Mouse (Mus musculus) intestine, embryonic 14.5 days (tissue): ENCODE results near the gene Cpsf7. TPM values are rescaled to one million over a fixed set of nuclear protein-coding genes. Genes with fewer than 3 reads are reported as not detected.
"Not testable (repeated sequence)": the region's sequence is repeated elsewhere in the genome, so short reads cannot be mapped to it uniquely, and the experiment has no call there.

Experiments used
- ATAC-seq: fragments of 200-750 bp; cut with Nextera tagmentation; replicated peaks from 2 replicates; pipeline ENCODE4 v1.8.0; 2017; ENCODE audit warnings: low read depth, moderate number of reproducible peaks, moderate TSS enrichment, moderate library complexity; ENCODE audit not compliant: low FRiP score, low TSS enrichment
- DNase-seq: peaks from one replicate; pipeline ENCODE4 v3.0.0-alpha.2; 2018; ENCODE audit warnings: low spot score
- H3K27ac ChIP-seq: fragments of 300-500 bp; sonication (generic); 2 replicates; pipeline ENCODE4 v1.5.1; 2014; ENCODE audit warnings: low read depth, mild to moderate bottlenecking, control low read depth
- H3K27me3 ChIP-seq: fragments of 300-500 bp; sonication (generic); replicated peaks from 2 replicates; pipeline ENCODE4 v1.6.1; 2014; ENCODE audit warnings: low read length, control low read depth; ENCODE audit not compliant: control insufficient read depth, insufficient read depth
- H3K36me3 ChIP-seq: fragments of 300-500 bp; sonication (generic); 2 replicates; pipeline ENCODE4 v1.6.1; 2014; ENCODE audit warnings: low read length, control low read depth; ENCODE audit not compliant: control insufficient read depth, insufficient read depth
- H3K4me1 ChIP-seq: fragments of 300-500 bp; sonication (generic); replicated peaks from 2 replicates; pipeline ENCODE4 v1.6.1; 2014; ENCODE audit warnings: low read length, control low read depth, mixed read lengths; ENCODE audit not compliant: control insufficient read depth, insufficient read depth
- H3K4me2 ChIP-seq: fragments of 300-500 bp; sonication (generic); 2 replicates; pipeline ENCODE4 v1.6.1; 2014; ENCODE audit warnings: low read length
- H3K4me3 ChIP-seq: fragments of 300-500 bp; sonication (generic); 2 replicates; pipeline ENCODE4 v1.5.1; 2014; ENCODE audit warnings: low read depth, low read length, control low read depth, mixed read lengths
- H3K9ac ChIP-seq: fragments of 300-500 bp; sonication (generic); 2 replicates; pipeline ENCODE4 v1.6.1; 2014; ENCODE audit warnings: mild to moderate bottlenecking, low read length
- H3K9me3 ChIP-seq: fragments of 300-500 bp; sonication (generic); 2 replicates; pipeline ENCODE4 v1.6.1; 2016; ENCODE audit warnings: low read length, control low read depth; ENCODE audit not compliant: control insufficient read depth
- WGBS: fragments of 180-500 bp; shearing (Covaris S2); extraction: QIAGEN DNeasy Blood & Tissue Kit; methylation state at CpG from one replicate; pipeline ENCODE4 v1.1.7; 2014; 5-methylcytosine and 5-hydroxymethylcytosine counted together
- polyA plus RNA-seq: library from polyadenylated mRNA; unstranded; fragments of >200 nt; fragmentation: Nextera tagmentation; extraction: Ambion mirVana; gene quantifications from 2 replicates; pipeline ENCODE4 v1.2.1, GENCODE M21; 2014

Cpsf7 gene
- polyA plus RNA-seq, 1 experiment from 2014 or later = 51.0 TPM

GRCm38 (mm10) chr19:10555624-10556510 is 30.8 kb downstream of the Cpsf7 start, which contains the start of gene Tmem216:
Gene Tmem216, minus strand, starts transcription at chr19:10556238.
- Histone ChIP-seq H3K9me3 (no peaks in the 10 kb centered on the region), H3K4me2 (peak within 1 kb of the TSS; percentile 86), H3K9ac (peak within 1 kb of the TSS; percentile 54), H3K36me3 (peaks cover 15% of the 10 kb centered on the region), H3K4me3 (peak within 1 kb of the TSS; percentile 65), H3K27ac (peak within 1 kb of the TSS; percentile 64), H3K4me1 (peaks cover 13% of the 10 kb centered on the region), H3K27me3 (no peaks in the 10 kb centered on the region)
- ATAC-seq (peak; percentile 98), DNase-seq (peak; percentile 85)
- 2% methylated on average over 43 of the region's 43 CpGs for WGBS

- ATAC-seq = no peak
These were observed 31.9 kb downstream of the Cpsf7 start for GRCm38 (mm10) chr19:10557001-10557400.

DNA sequence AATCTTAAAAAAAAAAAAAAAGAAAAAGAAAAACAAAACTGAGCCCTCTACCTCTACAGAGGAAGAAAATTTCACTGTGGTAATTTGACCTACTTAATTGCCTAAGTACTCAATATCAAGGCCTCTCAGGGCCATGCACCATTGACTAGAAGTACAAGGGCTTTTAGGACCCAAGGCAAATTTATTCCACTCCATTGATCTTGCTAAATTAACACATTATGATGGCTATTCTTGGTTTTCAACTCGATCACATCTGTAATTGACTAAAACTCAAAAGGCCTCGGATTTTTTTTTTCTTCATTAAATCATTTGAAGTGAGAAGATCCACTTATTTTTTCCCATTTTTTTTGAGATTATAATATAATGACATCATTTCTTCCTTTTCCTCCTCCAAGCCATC is 32.4 kb downstream of the Cpsf7 start:
- H3K4me2 ChIP-seq = no peak overlapping the region
- H3K36me3 ChIP-seq = no peaks in the 10 kb centered on the region; the same call in 1 of the 2 replicates
- DNase-seq (no peak), ATAC-seq (no peak)
- no peak overlapping the region for H3K9ac ChIP-seq
- no peak overlapping the region for H3K27ac ChIP-seq
- H3K4me1 ChIP-seq = peaks cover 13% of the 10 kb centered on the region
- H3K4me3 ChIP-seq = no peak overlapping the region
- WGBS = 79% methylated on average over 2 of the region's 2 CpGs
- H3K9me3 ChIP-seq = no peaks in the 10 kb centered on the region
- no peaks in the 10 kb centered on the region for H3K27me3 ChIP-seq

More at GRCm38 (mm10) chr19:10557001-10557400, 31.9 kb downstream of the Cpsf7 start:
- no peak overlapping the region for H3K9ac ChIP-seq
- H3K4me1 ChIP-seq = peaks cover 13% of the 10 kb centered on the region
- DNase-seq = no peak
- no peaks in the 10 kb centered on the region for H3K27me3 ChIP-seq
- peaks cover 3% of the 10 kb centered on the region; the same call in 1 of the 2 replicates for H3K36me3 ChIP-seq
- WGBS = 79% methylated on average over 2 of the region's 2 CpGs
- no peak overlapping the region for H3K4me3 ChIP-seq
- no peaks in the 10 kb centered on the region for H3K9me3 ChIP-seq
- no peak overlapping the region for H3K4me2 ChIP-seq
- no peak overlapping the region for H3K27ac ChIP-seq

DNA sequence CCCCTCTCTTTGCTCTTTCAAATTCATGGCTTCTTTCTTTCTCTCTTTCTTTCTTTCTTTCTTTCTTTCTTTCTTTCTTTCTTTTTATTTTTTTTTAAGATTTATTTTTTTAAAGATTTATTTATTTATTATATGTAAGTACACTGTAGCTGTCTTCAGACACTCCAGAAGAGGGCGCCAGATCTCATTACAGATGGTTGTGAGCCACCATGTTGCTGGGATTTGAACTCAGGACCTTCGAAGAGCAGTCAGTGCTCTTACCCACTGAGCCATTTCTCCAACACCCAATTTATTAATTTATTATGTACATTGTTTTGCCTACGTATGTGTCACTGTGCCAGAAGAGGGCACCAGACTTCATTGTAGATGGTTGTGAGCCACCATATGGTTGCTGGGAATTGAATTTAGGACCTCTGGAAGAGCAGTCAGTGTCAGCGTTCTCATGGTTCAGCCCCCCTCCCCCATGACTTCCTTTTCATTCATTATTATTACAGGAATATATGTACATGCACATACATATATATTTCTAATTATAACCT is 32.8 kb downstream of the Cpsf7 start:
- ATAC-seq, H3K9me3 ChIP-seq, H3K27me3 ChIP-seq, H3K36me3 ChIP-seq, DNase-seq, H3K4me2 ChIP-seq, H3K9ac ChIP-seq, H3K27ac ChIP-seq, H3K4me3 ChIP-seq: not testable (repeated sequence)
- H3K4me1 ChIP-seq = peaks cover 13% of the 10 kb centered on the region
- 77% methylated on average over 4 of the region's 4 CpGs for WGBS

GRCm38 (mm10) chr19:10560108-10560507 is 35.0 kb downstream of the Cpsf7 start:
- 35% methylated on average over 5 of the region's 5 CpGs for WGBS
- Histone ChIP-seq H3K4me3 (no peak overlapping the region), H3K9me3 (no peaks in the 10 kb centered on the region), H3K9ac (no peak overlapping the region), H3K4me1 (peaks cover 7% of the 10 kb centered on the region; the same call in 1 of the 2 replicates), H3K36me3 (no peaks in the 10 kb centered on the region), H3K27me3 (no peaks in the 10 kb centered on the region), H3K4me2 (no peak overlapping the region), H3K27ac (no peak overlapping the region)
- DNase-seq (no peak), ATAC-seq (no peak)

DNA sequence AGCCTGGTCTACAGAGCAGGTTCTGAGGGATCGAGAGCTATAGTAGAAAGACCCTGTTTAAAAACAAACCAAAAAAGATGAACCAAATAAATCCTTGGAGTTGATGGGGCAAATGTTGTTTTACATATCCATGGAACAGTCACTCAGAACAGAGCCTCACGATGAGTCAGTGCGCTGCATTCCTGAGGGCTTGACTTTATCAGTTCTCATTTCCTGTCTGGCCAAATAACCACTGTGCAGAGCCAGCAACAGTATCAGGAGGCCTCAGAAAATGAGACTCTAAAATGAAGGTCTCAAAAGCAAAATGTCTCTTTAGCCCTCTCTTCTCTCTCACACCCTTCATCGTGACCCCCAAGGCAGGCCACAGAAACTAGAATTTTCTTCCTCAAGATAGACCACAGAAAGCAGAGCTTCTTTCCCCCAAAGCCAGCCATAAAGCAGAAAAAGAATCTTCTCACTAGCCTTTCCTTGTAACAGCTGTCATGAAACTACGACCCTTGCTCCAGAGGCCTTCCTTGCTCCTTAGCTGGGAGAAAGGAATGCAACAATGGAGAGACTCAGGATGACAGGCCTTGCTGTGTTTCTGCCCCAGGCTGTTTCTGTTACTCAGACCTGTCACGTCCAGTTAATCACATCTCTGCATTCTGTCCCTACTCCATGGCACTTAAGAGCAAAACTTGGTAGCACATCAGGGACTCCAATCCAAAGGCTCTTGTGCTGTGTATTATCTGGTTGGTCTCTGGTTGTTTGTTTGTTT is 36.7 kb downstream of the Cpsf7 start:
- H3K36me3 ChIP-seq = no peaks in the 10 kb centered on the region
- H3K4me3 ChIP-seq = no peak overlapping the region
- whole genome bisulfite sequencing = 44% methylated on average over 6 of the region's 6 CpGs
- no peaks in the 10 kb centered on the region for H3K9me3 ChIP-seq
- no peaks in the 10 kb centered on the region for H3K27me3 ChIP-seq
- no peak overlapping the region for H3K4me2 ChIP-seq
- no peaks in the 10 kb centered on the region for H3K4me1 ChIP-seq
- peak overlapping the region; percentile 82 for H3K27ac ChIP-seq
- no peak overlapping the region for H3K9ac ChIP-seq
- ATAC-seq (0 out of 2 replicates have a peak, but pooled peaks have one; percentile 36), DNase-seq (no peak)

- no peak for ATAC-seq
- H3K27ac ChIP-seq = peak overlapping the region; percentile 82
- 57% methylated on average over 5 of the region's 5 CpGs for WGBS
These were observed 37.3 kb downstream of the Cpsf7 start for GRCm38 (mm10) chr19:10562351-10562750.

DNA sequence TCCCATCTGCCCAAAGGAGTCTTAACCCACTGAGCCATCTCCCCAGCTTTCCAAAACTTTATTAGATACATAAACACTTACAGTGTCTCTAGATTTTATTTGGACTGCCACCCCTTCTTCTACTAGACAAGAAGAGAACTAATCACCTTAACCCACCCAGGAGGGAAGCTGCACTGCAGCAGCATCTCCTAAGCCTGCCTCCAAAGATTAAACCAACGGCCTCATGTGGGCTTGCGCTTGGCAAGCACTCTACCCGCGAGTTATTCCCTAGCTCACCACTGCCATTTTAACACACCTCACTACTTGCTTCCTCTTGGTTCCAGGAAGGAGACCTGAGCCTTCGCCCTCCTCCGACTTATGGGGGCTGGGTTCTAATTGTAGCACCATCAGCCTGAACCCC is 39.2 kb downstream of the Cpsf7 start:
- no peaks in the 10 kb centered on the region for H3K36me3 ChIP-seq
- no peak overlapping the region for H3K9ac ChIP-seq
- H3K4me3 ChIP-seq = no peak overlapping the region
- H3K4me1 ChIP-seq = no peaks in the 10 kb centered on the region
- H3K4me2 ChIP-seq = no peak overlapping the region
- H3K27ac ChIP-seq = no peak overlapping the region
- no peak for DNase-seq
- ATAC-seq = no peak
- WGBS = 81% methylated on average over 6 of the region's 6 CpGs
- H3K9me3 ChIP-seq = no peaks in the 10 kb centered on the region
- H3K27me3 ChIP-seq = no peaks in the 10 kb centered on the region

More at GRCm38 (mm10) chr19:10562351-10562750, 37.3 kb downstream of the Cpsf7 start:
- Histone ChIP-seq H3K36me3 (no peaks in the 10 kb centered on the region), H3K9ac (no peak overlapping the region), H3K4me3 (no peak overlapping the region), H3K9me3 (no peaks in the 10 kb centered on the region), H3K4me2 (no peak overlapping the region), H3K4me1 (no peaks in the 10 kb centered on the region), H3K27me3 (no peaks in the 10 kb centered on the region)
- DNase-seq = no peak
